Mouse (Mus musculus): ENCODE measurements at regions not wholly inside any gene's neighbourhood (a gene's known extent, or its start where the extent isn't known, plus 50 kb on each side); places are given as distances from the start of the nearest gene placed in this dataset.

DNA sequence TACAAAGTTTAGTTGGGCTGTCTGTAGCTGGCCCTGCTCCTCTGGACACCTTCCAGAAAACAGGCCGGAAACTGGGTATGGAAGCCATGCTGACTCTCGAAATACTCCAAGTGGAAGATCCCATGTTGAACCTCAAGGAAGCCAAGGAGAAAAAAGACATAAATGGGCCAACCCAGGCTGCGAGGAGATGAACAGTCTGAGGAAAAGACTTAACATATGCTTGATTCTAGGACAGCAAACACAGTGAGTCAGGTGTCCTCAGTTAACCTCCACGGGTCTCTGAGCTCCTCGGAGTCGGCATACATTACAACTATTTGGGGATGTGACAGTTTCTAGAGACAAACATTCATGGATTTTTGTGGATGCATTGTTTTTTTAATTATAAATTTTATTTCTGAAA is 60.0 kb upstream of the Msi2 start:
- DNase-seq = no peak

DNA sequence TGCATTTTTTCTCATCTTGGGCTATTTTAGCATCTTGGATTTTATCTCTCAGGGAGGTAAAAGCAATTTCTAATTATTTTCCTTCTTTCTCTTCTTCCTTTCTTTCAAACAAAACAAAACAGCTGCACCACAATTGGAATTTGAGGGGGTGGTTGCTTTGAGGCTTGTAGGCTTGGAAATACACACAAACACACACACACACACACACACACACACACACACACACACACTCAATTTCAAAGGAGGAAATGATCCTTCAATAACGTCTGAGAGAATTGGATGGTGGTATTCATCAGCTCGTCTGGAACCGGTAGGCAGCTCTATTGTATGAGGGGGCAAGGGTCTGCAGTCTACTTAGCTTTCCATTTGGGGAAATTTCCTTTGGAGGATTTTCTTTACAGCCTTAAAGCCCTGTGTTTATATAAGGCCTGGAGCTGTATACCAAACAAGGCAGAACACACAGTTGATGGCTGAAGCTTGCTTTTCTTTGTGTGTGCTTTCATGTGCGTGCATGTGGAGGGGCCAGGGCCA is 56.2 kb upstream of the Msi2 start:
- DNase-seq = no peak

DNA sequence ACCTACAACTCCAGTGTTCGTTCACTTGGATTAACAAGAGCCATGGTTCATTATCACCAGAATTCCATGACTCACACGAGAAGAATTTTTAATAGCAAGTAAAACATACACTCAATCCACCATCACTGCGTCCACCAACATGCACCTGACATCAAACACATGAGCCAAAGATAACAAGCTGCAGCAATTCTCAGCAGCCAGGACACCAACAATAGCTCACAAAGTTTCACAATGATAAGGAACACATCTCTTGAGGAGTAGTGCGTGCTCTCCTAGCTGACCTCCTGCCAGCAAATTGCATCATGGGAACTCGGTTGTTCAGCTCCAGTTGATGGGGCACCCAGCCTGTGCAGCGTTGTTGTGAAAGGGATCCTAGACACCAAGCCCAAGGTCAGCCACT is 55.6 kb upstream of the Msi2 start:
- peak; percentile 22 to 43 for DNase-seq

DNA sequence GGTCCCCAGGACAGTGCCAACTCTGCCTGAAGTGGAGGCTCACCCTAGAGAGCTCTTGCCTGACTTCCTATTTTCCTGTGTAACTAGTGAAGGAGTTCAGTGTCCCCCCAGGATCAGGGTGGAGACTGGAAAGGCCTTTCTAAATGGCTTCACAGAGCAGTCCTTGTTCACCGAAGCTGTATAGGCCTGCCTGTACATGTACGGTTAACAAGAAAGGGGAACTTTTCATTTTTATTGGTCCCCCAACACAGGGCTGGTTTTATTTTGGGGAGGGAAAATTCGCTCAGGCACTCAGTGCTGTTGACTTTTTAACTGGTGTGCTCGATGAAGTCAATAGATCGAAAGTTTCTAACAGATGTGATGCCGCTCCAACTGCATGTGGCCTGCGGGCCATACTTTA is 52.1 kb upstream of the Msi2 start:
- DNase-seq = no peak

Data from lung, adult 18-20 months (tissue).